Mouse (Mus musculus): ENCODE results near the gene Gzmf.

DNA sequence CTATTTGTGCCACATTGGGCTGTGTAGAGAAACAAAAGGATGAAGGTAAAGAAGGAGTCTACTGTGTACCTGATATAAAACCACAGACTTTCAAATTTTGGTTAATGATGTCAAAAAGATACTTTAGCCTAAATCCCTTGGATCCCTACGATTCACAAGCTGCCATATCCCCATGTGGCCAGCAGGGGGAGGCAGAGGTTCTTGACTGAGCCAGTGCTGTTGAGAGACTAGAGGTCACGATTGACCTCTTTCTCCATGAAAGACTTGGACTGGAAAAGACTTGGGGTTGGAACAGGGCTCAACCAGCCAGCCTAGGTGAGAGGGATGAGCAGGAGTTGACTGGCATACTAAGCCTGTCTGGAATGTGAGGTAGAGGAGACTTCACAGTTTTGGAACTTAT, 7.2 kb downstream of the Gzmf start:
- TF ChIP-seq CTCF (IDR thresholded peaks at IDR 0.05; ENCODE audit: insufficient read depth, low read length) (peak; percentile 88), POLR2A (IDR thresholded peaks at IDR 0.05; ENCODE audit: borderline replicate concordance, extremely low read depth, low read depth, low read length) (no peak)
